Mouse (Mus musculus): Measurements from ENCODE around the gene Igsf9b. TPM values are rescaled to one million over a fixed set of nuclear protein-coding genes. Genes with fewer than 3 reads are reported as not detected.
A peak's percentile ranks its signal among the peaks of the same experiment; 100 is the strongest.

Igsf9b gene
- total and polyA plus RNA-seq, 2 experiments from 2014 or later, result 19.3 to 83.3 TPM

GRCm38 (mm10) chr9:27336962-27337636, 38.1 kb downstream of the Igsf9b start:
- DNase-seq (ENCODE audit: low spot score), result peak; percentile 42
- TF ChIP-seq CTCF (IDR thresholded peaks at IDR 0.05), result no peak
- no peaks in the 10 kb centered on the region for H3K4me1 ChIP-seq (ENCODE audit: insufficient read depth, low read length)
- ATAC-seq (ENCODE audit: low FRiP score), result no peak
- H3K9ac ChIP-seq (replicated peaks; ENCODE audit: low read length, poor library complexity, severe bottlenecking), result no peak overlapping the region
- H3K4me2 ChIP-seq (ENCODE audit: low read depth, low read length, poor library complexity, severe bottlenecking), result no peak overlapping the region
- WGBS, result 87% methylated on average over 4 of the region's 4 CpGs
- peaks cover 51% of the 10 kb centered on the region for H3K36me3 ChIP-seq (ENCODE audit: insufficient read depth, low read length)
- H3K9me3 ChIP-seq (ENCODE audit: low read length), result no peaks in the 10 kb centered on the region
- no peaks in the 10 kb centered on the region for H3K27me3 ChIP-seq (ENCODE audit: insufficient read depth, low read length)
- H3K4me3 ChIP-seq (ENCODE audit: low read depth, low read length), result no peak overlapping the region
- no peak overlapping the region for H3K27ac ChIP-seq (ENCODE audit: low read depth, low read length)

DNA sequence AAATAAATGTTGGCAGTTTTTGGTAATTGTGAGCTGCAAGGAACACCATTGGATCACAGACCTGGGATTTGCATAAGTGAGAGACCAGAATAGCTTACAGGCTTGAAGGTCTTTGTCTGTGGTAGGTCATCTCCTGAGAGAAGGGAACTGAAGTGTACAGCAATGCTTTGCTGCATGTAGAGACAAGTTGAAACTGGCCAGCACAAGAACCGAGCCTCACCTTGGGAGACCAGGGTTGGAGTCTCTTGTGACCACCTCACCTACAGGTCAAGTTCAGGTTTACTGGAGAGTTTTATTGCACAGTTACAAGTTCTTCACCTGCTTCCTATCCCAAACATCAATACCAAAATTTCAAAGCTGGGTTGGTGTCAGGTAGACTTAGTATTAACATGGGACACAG, 40.2 kb downstream of the Igsf9b start:
- ATAC-seq (ENCODE audit: low FRiP score), result no peak
- no peak overlapping the region for H3K4me3 ChIP-seq (ENCODE audit: low read depth, low read length)
- no peaks in the 10 kb centered on the region for H3K9me3 ChIP-seq (ENCODE audit: low read length)
- DNase-seq (ENCODE audit: low spot score), result no peak
- H3K4me2 ChIP-seq (ENCODE audit: low read depth, low read length, poor library complexity, severe bottlenecking), result no peak overlapping the region
- H3K9ac ChIP-seq (replicated peaks; ENCODE audit: low read length, poor library complexity, severe bottlenecking), result no peak overlapping the region
- H3K36me3 ChIP-seq (ENCODE audit: insufficient read depth, low read length), result peaks cover 50% of the 10 kb centered on the region
- no peak overlapping the region for H3K27ac ChIP-seq (ENCODE audit: low read depth, low read length)
- H3K27me3 ChIP-seq (ENCODE audit: insufficient read depth, low read length), result no peaks in the 10 kb centered on the region
- H3K4me1 ChIP-seq (ENCODE audit: insufficient read depth, low read length), result no peaks in the 10 kb centered on the region
- WGBS, result 90% methylated on average over 1 of the region's 1 CpGs
- no peak for TF ChIP-seq CTCF (IDR thresholded peaks at IDR 0.05)

GRCm38 (mm10) chr9:27346541-27347269, 47.7 kb downstream of the Igsf9b start:
- no peaks in the 10 kb centered on the region for H3K27me3 ChIP-seq (ENCODE audit: insufficient read depth, low read length)
- no peaks in the 10 kb centered on the region for H3K4me1 ChIP-seq (ENCODE audit: insufficient read depth, low read length)
- no peak for ATAC-seq (ENCODE audit: low FRiP score)
- 24% methylated on average over 11 of the region's 11 CpGs for WGBS
- H3K9ac ChIP-seq (replicated peaks; ENCODE audit: low read length, poor library complexity, severe bottlenecking), result no peak overlapping the region
- peaks cover 50% of the 10 kb centered on the region for H3K36me3 ChIP-seq (ENCODE audit: insufficient read depth, low read length)
- TF ChIP-seq CTCF (IDR thresholded peaks at IDR 0.05), result no peak
- H3K4me3 ChIP-seq (ENCODE audit: low read depth, low read length), result no peak overlapping the region
- H3K9me3 ChIP-seq (ENCODE audit: low read length), result no peaks in the 10 kb centered on the region
- no peak overlapping the region for H3K27ac ChIP-seq (ENCODE audit: low read depth, low read length)
- peak; percentile 56 for DNase-seq (ENCODE audit: low spot score)
- H3K4me2 ChIP-seq (ENCODE audit: low read depth, low read length, poor library complexity, severe bottlenecking), result no peak overlapping the region

GRCm38 (mm10) chr9:27353082-27353481, 54.1 kb downstream of the Igsf9b start:
- TF ChIP-seq CTCF (IDR thresholded peaks at IDR 0.05), result no peak
- no peaks in the 10 kb centered on the region for H3K9me3 ChIP-seq (ENCODE audit: low read length)
- H3K4me1 ChIP-seq (ENCODE audit: insufficient read depth, low read length), result no peaks in the 10 kb centered on the region
- H3K36me3 ChIP-seq (ENCODE audit: insufficient read depth, low read length), result peaks cover 10% of the 10 kb centered on the region
- H3K9ac ChIP-seq (replicated peaks; ENCODE audit: low read length, poor library complexity, severe bottlenecking), result no peak overlapping the region
- H3K27me3 ChIP-seq (ENCODE audit: insufficient read depth, low read length), result no peaks in the 10 kb centered on the region
- no peak for ATAC-seq (ENCODE audit: low FRiP score)
- H3K4me2 ChIP-seq (ENCODE audit: low read depth, low read length, poor library complexity, severe bottlenecking), result no peak overlapping the region
- no peak overlapping the region for H3K27ac ChIP-seq (ENCODE audit: low read depth, low read length)
- no peak overlapping the region for H3K4me3 ChIP-seq (ENCODE audit: low read depth, low read length)
- DNase-seq (ENCODE audit: low spot score), result no peak
- WGBS, result 80% methylated on average over 7 of the region's 7 CpGs

DNA sequence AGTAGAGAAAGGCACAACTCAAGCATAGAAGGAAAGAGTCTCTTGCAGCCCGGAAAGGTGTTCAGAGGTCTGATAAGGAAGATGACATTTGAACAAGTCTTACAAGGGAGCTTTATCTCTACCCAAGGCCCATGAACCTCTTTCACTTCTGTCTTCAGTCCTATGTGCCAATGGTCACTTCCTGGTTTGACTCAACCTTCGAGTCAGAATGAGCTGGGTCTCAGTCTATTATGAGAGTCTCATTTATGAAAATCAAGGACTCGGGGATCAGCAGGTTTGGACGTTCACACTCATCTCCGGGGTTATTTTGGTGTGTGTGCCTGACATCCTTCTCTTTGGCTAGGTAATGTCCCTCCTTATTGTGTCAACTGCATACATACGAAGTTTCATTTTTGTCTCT, 58.9 kb downstream of the Igsf9b start:
- Histone ChIP-seq H3K4me1 (ENCODE audit: insufficient read depth, low read length) (no peaks in the 10 kb centered on the region), H3K4me2 (ENCODE audit: low read depth, low read length, poor library complexity, severe bottlenecking) (no peak overlapping the region), H3K27ac (ENCODE audit: low read depth, low read length) (no peak overlapping the region), H3K27me3 (ENCODE audit: insufficient read depth, low read length) (no peaks in the 10 kb centered on the region), H3K9ac (replicated peaks; ENCODE audit: low read length, poor library complexity, severe bottlenecking) (no peak overlapping the region), H3K36me3 (ENCODE audit: insufficient read depth, low read length) (peaks cover 7% of the 10 kb centered on the region; the same call in 1 of the 2 replicates), H3K9me3 (ENCODE audit: low read length) (no peaks in the 10 kb centered on the region), H3K4me3 (ENCODE audit: low read depth, low read length) (no peak overlapping the region)
- no peak for TF ChIP-seq CTCF (IDR thresholded peaks at IDR 0.05)
- ATAC-seq (ENCODE audit: low FRiP score) (no peak), DNase-seq (ENCODE audit: low spot score) (no peak)
- WGBS, result 90% methylated on average over 6 of the region's 6 CpGs

GRCm38 (mm10) chr9:27367231-27367630, 68.2 kb downstream of the Igsf9b start:
- no peak overlapping the region for H3K4me3 ChIP-seq (ENCODE audit: low read depth, low read length)
- no peak overlapping the region for H3K4me2 ChIP-seq (ENCODE audit: low read depth, low read length, poor library complexity, severe bottlenecking)
- H3K9me3 ChIP-seq (ENCODE audit: low read length), result no peaks in the 10 kb centered on the region
- H3K27ac ChIP-seq (ENCODE audit: low read depth, low read length), result no peak overlapping the region
- TF ChIP-seq CTCF (IDR thresholded peaks at IDR 0.05), result no peak
- ATAC-seq (ENCODE audit: low FRiP score) (no peak), DNase-seq (ENCODE audit: low spot score) (no peak)
- no peaks in the 10 kb centered on the region for H3K27me3 ChIP-seq (ENCODE audit: insufficient read depth, low read length)
- no peaks in the 10 kb centered on the region for H3K4me1 ChIP-seq (ENCODE audit: insufficient read depth, low read length)
- 72% methylated on average over 2 of the region's 2 CpGs for WGBS
- H3K36me3 ChIP-seq (ENCODE audit: insufficient read depth, low read length), result no peaks in the 10 kb centered on the region
- no peak overlapping the region for H3K9ac ChIP-seq (replicated peaks; ENCODE audit: low read length, poor library complexity, severe bottlenecking)
